Mouse (Mus musculus) embryonic stem cell, embryonic (primary cell): ENCODE results near the gene C2cd4d.

ENCODE experiments used
- CTCF ChIA-PET, 4 experiments: fragments of 300-600 bp in 2 of 4; fragments of 350-600 bp in 2 of 4; sonication (Branson Sonifier 250); formaldehyde crosslinking; loops; one replicate each; lab custom pipeline; 2022; ENCODE audit warnings: inconsistent platforms in 2 of 4; lab: Charles Lee
- POLR2A ChIA-PET, 4 experiments: fragments of 300-600 bp in 2 of 4; fragments of 350-600 bp in 2 of 4; sonication (Branson Sonifier 250); formaldehyde crosslinking; loops; one replicate each; lab custom pipeline; 2022; ENCODE audit warnings: antibody characterized with exemption in 4 of 4, inconsistent platforms in 1 of 4; lab: Charles Lee

The C2cd4d gene

GRCm38 (mm10) chr3:94393049-94393448 is 30.8 kb downstream of the C2cd4d start:
- CTCF ChIA-PET, result no interaction called here

GRCm38 (mm10) chr3:94396336-94396735 is 34.1 kb downstream of the C2cd4d start:
- POLR2A ChIA-PET, result interaction anchor here in 1 of 4 experiments (1.2 kb wide), 1 partner anchor 56 kb away, joined by 4 read pairs; no protein-coding TSS in a partner anchor
- CTCF ChIA-PET, result no interaction called here

More at GRCm38 (mm10) chr3:94393049-94393448, 30.8 kb downstream of the C2cd4d start:
- POLR2A ChIA-PET, result interaction anchor here in 2 of 4 experiments (0.5 to 1.3 kb wide), 2 partner anchors 11 to 63 kb away, joined by 3 read pairs; no protein-coding TSS in a partner anchor

DNA sequence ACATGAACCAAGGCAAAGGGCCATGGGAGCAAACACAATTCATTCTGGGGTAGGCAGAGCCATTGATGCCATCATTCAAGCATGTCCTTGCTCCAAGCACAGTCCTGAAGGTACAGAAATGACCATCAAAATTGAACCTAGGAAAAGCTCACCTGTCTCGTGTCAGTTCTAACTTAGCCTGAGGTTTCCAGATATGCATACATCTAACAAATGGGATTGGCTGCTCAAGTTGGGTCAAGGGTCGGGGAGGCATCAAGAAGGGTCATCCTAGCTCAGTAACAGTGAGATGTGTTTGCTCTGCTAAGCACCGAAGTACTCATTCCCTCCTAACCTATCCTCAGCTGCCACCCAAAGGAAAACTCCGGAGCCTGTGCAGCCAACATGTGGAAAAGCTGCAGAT is 34.6 kb downstream of the C2cd4d start:
- ChIA-PET POLR2A (interaction anchor here in 1 of 4 experiments (1.2 kb wide), 1 partner anchor 56 kb away, joined by 4 read pairs; no protein-coding TSS in a partner anchor), CTCF (no interaction called here)

GRCm38 (mm10) chr3:94398217-94398616 is 36.0 kb downstream of the C2cd4d start, which contains the start of gene Lingo4:
Lingo4 (plus strand) TSS chr3:94398517.
- POLR2A ChIA-PET, result interaction anchor here in 2 of 4 experiments (0.7 kb wide), 2 partner anchors 26 to 169 kb away, joined by 13 to 15 read pairs; no protein-coding TSS in a partner anchor
- CTCF ChIA-PET, result interaction anchor here in 1 of 4 experiments (0.7 to 1.5 kb wide), 2 partner anchors 13 to 59 kb away, joined by 3 read pairs; no protein-coding TSS in a partner anchor

DNA sequence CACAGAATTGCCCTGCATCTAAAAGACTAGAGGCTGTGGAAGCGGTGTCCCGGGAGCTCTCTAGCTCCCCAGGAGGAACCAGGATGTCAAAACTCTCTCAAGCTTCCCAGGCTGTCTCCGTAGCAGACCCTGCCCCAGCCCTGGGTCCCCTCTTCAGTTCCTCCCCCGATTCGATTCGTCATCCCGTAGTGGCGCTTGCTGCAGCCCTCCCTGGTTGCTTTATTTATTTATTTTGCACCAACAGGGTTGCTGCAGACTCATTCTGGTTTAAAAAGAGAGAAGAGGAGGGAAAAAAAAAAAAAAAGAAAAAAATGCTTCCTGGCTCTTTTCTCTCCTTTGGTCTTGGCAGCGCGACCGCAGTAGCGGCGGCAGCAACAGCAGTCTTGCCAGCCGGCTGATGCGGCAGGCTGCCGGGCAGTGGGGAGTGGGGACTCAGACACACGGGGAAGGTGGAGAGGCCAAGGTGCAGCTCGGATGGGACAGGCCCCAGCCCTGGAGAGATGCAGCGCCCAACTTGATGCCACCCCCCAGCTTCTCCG is 36.8 kb downstream of the C2cd4d start:
- CTCF ChIA-PET, result interaction anchor here in 2 of 4 experiments (0.5 to 1.5 kb wide), 4 partner anchors 14 to 360 kb away, joined by 3 to 5 read pairs (median 3); no protein-coding TSS in a partner anchor
- POLR2A ChIA-PET, result interaction anchor here in 1 of 4 experiments (0.7 kb wide), 1 partner anchor 27 kb away, joined by 15 read pairs; no protein-coding TSS in a partner anchor

DNA sequence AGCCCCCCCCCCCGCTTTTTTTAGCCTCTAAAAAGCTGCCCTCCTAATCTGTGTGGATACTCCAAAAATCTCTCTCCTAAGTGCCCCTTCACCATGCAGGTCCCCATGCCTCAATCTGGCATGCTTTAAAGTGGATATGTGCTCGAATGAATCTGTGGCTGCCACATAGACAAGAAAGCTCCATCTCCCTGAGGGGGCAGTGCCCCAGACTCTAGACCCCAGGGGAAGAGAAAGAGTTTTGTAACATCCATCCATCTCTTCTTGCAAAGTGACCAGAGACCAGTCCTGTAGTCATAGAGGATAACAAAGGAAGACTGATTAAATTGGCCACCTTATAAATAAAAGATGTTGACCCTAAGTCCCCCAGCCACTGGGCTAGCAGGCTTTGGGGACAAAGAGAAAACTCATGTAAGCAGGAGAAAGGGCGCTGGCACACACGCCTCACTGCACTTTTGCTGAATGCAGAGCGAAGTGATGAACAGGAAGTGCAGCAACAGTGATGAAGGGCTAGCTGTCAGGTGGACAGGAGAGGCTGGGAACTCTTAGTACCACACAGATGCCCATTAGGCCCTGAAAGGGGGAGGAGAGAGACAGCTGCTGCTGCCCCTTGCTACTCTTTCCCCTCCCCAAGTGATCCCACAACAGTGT is 37.5 kb downstream of the C2cd4d start:
- POLR2A ChIA-PET, result interaction anchor here in 1 of 4 experiments (1.4 kb wide), 1 partner anchor 23 kb away, joined by 3 read pairs; no protein-coding TSS in a partner anchor

DNA sequence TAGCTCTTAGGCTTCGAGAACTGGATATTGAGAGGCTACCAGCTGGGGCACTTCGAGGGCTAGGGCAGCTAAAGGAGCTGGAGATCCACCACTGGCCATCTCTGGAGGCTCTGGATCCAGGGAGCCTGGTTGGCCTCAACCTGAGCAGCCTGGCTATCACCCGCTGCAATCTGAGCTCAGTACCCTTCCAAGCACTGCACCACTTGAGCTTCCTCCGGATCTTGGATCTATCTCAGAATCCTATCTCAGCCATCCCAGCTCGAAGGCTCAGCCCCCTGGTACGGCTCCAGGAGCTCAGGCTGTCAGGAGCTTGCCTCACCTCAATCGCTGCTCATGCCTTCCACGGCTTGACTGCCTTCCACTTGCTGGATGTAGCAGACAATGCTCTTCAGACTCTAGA is 40.2 kb downstream of the C2cd4d start:
- CTCF ChIA-PET, result no interaction called here
- POLR2A ChIA-PET, result interaction anchor here in 2 of 4 experiments (0.7 to 1.6 kb wide), 3 partner anchors 11 to 158 kb away, joined by 3 read pairs; no protein-coding TSS in a partner anchor

More for the DNA sequence above, 37.5 kb downstream of the C2cd4d start:
- CTCF ChIA-PET, result interaction anchor here in 2 of 4 experiments (0.6 to 1.5 kb wide), 2 partner anchors 14 to 435 kb away, joined by 3 read pairs; no protein-coding TSS in a partner anchor

DNA sequence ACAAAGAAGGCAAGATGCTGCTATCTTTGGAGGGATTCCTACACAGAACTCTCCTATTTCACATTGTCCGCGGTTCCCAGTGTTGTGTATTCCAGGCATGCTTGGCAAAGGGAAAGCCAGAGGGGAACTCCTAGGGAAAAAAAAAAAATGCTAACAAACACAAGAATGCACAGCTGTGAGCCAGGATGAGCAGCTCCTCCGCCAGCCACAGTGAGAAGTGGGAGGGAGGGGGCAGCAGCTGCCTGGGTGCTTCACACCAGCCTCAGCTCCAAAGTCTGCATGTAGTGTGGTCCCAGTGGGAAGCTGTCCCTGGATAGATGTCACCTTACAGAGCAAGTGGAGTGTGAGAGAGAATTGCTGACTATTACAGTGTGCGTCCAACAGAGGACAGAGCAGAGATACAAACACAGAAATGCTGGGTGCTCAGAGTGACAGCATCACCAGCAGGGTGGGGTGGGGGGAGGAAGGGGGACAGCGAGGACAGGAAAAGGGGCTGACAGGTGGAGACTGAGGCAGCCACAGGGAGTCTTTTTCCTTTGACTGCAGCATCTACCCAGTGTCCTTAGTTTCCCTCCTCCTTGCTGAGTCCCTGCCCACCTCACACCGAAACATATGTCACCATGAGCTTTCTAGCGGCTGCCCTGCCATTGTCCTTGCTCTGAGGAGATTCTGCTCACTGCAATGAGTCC is 42.3 kb downstream of the C2cd4d start:
- POLR2A ChIA-PET, result interaction anchor here in 2 of 4 experiments (0.9 to 1.5 kb wide), 3 partner anchors 12 to 62 kb away, joined by 3 read pairs; partner anchors contain the start of gene Them5 (in 1 of the 2)

GRCm38 (mm10) chr3:94405561-94405960 is 43.3 kb downstream of the C2cd4d start:
- ChIA-PET POLR2A (interaction anchor here in 1 of 4 experiments (1.5 kb wide), 1 partner anchor 34 kb away, joined by 3 read pairs; no protein-coding TSS in a partner anchor), CTCF (no interaction called here)

More for the DNA sequence above, 42.3 kb downstream of the C2cd4d start:
- CTCF ChIA-PET, result interaction anchor here in 3 of 4 experiments (0.6 to 0.8 kb wide), 4 partner anchors 38 to 773 kb away, joined by 3 to 4 read pairs (median 3); no protein-coding TSS in a partner anchor

DNA sequence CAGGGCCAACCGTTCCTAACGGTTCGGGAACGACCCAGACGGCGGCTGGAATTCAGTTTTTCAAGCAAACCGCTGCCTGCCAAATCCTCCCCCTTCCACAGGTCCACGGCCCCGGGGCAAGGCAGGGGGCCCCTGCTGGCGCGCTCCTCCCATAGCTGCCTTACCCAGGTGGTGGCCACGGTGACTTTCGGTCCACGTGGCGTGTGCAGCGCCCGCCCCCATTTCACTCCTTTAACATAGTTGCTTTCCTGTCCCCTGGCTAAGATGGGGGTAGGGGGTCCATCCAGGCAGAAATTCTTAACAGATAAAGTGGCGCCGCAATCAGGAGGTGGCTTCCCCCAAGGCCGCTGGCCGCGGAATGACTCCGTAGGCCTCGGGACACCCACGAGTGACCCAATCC is 50.3 kb downstream of the C2cd4d start:
- POLR2A ChIA-PET, result interaction anchor here in 2 of 4 experiments (0.6 to 1.7 kb wide), 8 partner anchors 30 to 374 kb away, joined by 3 to 15 read pairs (median 3); partner anchors contain the start of genes Cgn (in 1 of the 2), Mrpl9 (in 1 of the 2), Oaz3 (in 1 of the 2) and Rorc (in 1 of the 2)
- CTCF ChIA-PET, result interaction anchor here in 3 of 4 experiments (0.6 to 1.4 kb wide), 4 partner anchors 46 to 476 kb away, joined by 3 to 5 read pairs (median 3); no protein-coding TSS in a partner anchor

DNA sequence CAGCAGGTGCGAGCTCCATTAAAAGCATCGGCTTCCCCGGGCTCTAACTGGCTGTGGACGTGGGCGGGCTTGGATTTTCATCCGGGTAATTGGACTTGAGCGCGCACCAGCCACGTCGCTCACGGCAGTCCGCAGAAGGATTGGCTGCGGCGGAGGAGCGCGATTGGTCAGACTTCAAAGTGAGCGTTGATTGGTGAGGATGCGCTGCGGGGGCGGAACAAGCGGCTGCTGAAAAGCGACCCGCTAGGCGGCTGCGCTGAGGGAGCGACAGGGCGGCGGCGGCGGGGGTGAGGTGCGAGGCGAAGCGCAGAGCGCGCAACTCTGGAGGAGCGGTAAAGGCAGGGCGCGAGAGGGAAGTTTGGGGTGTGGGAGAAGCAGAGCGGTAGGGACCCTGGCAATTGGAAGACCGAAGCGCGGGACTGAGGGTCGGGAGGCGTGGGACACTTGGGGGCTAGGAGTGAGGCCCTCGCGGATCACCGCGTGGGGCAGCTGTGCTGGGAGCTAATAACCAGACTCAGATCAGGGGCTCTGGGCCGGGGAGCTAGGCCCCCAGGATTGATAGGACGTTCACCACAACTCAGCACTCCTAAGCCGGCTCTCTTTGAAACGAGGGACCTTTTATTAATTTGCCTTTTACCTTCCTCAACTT is 50.9 kb downstream of the C2cd4d start, which contains the start of gene Tdrkh:
Tdrkh (plus strand) TSS at position 243 of the 649 bp plus-strand sequence.
- POLR2A ChIA-PET, result interaction anchor here in 2 of 4 experiments (0.6 to 1.7 kb wide), 9 partner anchors 30 to 373 kb away, joined by 3 to 15 read pairs (median 3); partner anchors contain the start of genes Cgn (in 1 of the 2), Mrpl9 (in 1 of the 2), Oaz3 (in 1 of the 2) and Rorc (in 1 of the 2)

More for the DNA sequence above, 50.9 kb downstream of the C2cd4d start, which contains the start of gene Tdrkh:
- CTCF ChIA-PET, result interaction anchor here in 3 of 4 experiments (0.5 to 1.4 kb wide), 4 partner anchors 30 to 475 kb away, joined by 3 to 6 read pairs (median 4); partner anchors contain the start of gene Mrpl9 (in 1 of the 3)
